Mouse (Mus musculus): ENCODE data around the gene Jak1.
A peak's percentile ranks its signal among the peaks of the same experiment; 100 is the strongest.

Gene Jak1

DNA sequence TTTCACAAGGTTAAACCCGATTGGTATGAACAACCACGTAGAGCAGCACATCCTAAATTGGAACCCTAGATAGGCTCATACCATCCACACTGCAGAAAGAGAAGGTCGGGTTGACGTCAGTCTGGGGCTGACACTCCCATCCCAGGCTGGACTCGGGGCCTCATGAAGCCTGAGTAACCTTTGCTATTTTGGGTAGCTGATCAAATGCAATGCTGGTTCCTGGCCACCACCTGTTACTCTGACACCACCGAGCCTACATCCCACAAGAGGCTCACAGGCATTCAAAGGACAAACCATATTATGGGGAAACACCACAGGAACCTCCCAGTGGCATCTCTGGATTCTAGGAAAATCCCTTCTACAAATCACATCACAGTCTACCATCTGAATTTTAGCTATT, 28.3 kb downstream of the Jak1 start:
- no peak for DNase-seq

GRCm38 (mm10) chr4:101235964-101236363, 29.1 kb downstream of the Jak1 start:
- no peak for DNase-seq

DNA sequence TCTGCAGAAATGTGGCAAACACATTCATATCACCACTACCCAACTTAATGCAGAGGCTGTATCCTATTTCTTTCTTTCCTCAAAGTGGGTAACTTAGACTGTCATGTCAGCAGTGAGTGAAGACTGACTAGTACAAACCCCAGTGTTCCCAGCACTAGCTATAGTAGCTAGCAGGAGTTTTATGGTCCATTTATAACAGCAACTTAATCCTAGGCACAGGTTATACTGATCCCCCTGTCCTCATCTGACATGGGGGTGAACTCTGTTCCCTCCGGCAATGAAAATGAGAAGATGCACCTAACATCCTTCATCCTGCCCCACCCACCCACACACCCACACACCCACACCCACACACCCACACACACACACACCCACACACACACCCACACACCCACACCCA, 30.3 kb downstream of the Jak1 start:
- no peak for DNase-seq

GRCm38 (mm10) chr4:101234332-101234731, 30.8 kb downstream of the Jak1 start:
- DNase-seq = peak in 1 of 2 experiments; percentile 41

DNA sequence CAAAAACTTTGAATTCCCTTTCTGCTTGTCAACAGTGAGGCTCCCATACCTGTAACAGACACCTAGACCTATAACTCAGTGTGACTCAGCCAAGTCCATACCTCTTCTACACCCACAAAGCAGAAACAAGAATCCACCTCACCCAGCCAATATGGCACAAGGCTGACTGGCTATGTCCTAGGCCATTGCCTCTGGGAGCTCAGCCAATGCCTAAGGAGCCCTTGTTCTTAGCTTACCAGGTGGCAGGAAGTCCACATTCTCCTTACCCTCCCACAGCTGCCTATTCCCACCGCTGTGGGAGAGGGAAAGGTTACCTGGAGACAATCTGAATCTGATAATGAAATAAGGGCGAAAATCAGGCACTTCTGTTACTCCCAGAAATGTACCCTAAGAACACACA, 34.5 kb downstream of the Jak1 start:
- DNase-seq = no peak

- DNase-seq = no peak
Observed at GRCm38 (mm10) chr4:101227398-101227797, 37.7 kb downstream of the Jak1 start.

DNA sequence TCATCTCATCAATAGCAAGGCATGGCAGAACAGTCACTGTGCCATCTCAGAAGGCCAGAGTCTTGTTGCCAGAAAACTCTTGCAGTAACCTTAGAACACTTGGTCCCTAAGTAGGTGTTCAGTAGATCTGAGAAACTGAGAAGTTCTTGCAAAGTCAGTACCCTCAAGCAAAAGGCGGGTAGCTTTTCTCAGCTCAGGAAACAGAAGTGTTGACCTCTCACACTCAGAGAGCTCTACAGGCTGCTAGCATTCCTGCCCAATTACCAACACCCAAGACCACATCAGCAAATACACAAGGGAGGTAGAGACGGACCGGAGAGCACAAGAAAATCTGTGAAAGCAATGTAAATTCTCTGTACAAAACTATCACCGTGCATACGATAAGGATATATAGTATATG, 39.1 kb downstream of the Jak1 start:
- no peak for DNase-seq

GRCm38 (mm10) chr4:101220946-101221345, 44.1 kb downstream of the Jak1 start:
- DNase-seq = no peak

GRCm38 (mm10) chr4:101219839-101220238, 45.2 kb downstream of the Jak1 start:
- DNase-seq = peak; percentile 49 to 69

DNA sequence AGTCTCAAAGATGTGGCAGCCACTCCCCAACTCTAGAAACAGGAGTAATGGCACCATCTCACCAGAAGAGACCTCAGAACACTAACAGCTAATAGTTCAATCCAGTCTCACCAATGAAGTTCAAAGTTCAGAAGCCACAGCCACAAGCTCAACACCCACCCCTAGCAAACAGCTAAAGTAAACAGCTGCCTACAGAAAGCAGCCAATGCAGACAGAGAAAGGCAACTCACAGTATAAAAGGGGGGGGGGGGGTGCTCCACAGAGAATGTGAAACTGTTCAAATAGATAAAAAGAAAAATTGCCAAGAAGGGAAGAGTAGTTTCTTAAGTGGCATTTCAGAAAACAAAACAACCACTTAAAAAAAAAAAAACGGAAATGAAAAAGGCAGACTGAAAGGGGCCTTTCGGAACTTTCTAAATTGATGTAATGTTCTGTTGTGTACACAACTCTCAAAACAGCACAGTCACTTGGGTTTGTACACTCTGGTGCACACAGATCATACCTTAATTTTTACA, 48.0 kb downstream of the Jak1 start:
- no peak for DNase-seq

DNA sequence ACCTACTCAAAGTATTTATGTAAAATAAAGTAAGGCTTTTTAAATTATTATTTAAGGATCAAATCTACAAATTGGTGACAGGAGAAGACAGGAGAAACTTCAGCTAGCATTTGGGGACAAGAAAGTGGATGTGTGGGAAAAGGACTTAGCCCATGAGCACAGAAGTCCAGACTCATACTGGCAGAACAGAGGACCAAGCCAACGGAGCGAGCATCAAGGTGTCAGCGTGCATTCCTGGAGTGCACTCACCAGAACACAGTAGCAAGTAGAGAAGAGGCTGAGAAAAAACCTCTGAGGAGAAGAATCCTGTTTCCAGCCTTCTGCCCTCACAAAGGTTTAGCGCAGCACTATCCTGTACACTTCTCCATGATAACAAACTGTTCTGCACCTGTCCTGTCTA, 48.8 kb downstream of the Jak1 start:
- DNase-seq = no peak

GRCm38 (mm10) chr4:101213477-101213876, 51.6 kb downstream of the Jak1 start:
- DNase-seq = no peak

DNA sequence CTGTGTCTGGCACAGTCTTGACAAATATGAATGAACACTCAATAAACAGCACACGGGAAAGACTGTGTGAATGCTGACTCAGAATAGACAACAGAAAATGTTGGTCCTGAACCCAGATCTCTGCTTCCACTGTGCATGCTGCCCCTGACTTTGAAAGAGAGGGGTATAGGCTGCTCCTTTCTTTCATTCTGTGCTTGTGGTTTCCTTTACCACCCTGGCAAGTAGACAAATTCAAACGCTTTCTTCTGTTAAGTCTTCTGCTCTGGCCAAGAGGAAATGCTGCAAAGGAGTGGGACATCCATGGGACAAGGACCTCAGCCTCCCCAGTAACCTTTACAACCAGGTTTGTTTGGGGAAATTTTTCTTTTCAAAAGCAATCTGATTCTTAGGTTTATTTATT, 57.6 kb downstream of the Jak1 start:
- DNase-seq = no peak

GRCm38 (mm10) chr4:101203518-101203917, 61.6 kb downstream of the Jak1 start:
- DNase-seq = no peak

DNA sequence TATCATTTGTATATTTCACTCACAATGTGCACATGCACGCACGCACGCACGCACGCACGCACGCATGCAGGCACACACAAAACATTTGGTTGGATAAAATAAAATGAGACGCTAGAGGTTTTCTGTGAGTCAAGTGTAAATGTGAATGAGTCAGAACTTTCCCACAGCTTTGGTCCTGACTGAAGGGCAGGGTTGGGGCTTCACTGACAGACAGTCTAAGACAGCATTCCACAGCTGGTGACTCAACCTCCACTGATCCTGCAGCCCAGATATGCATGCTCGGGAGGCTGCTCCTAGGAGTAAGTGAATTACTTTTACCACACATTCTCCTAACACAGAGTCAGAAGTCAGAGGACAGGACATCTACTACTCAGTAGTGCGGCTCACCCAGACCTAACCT, 62.5 kb downstream of the Jak1 start:
- DNase-seq = no peak

DNA sequence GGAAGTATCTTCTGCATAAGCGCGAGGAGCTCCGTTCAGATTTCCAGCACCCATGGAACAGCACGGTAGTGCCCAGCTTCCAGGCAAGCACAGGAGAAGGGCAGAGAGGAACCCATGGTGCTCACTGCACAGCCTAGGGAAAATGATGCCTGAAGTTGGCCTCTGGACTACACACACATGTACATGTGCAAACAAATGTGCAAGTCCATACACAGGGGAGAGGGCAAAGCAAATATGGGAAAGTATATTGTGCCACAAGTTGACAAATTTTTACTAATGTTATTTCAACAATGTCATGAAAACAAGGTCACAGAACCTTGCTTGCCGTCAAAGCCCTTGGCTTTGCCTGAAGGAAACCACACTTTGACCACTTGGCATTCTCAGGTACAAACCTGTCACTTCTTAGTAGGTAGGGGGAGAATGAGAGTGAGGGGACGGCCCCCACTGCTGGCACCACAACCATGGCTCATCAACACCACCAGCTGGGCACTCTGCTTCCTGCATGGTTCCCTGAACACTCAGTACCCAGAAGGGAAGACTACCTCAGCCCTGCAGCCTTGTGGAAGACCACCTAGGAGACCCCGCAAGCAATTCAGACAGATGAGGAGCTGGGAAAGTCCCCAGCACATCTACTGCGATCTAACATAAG, 65.5 kb downstream of the Jak1 start:
- no peak for DNase-seq

DNA sequence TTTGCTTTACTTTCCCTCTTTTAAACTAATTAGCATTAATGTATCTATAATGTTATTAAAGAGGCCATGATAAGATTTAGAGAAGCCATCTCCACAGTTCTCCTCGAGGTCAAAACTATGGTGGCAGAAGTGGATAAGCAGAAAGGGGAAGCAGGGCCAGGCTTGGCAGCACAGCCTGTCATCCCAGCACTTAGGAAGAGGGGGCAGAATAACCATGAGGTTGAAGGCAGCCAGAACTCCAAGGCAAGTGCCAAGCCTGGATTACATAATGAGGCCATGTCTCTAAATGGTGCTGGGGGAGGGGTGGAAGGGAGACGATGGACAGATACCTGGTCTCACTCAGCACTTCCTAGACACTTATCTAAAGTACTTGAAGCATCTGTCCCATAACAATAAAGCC, 66.7 kb downstream of the Jak1 start:
- DNase-seq = peak; percentile 75 to 85

DNA sequence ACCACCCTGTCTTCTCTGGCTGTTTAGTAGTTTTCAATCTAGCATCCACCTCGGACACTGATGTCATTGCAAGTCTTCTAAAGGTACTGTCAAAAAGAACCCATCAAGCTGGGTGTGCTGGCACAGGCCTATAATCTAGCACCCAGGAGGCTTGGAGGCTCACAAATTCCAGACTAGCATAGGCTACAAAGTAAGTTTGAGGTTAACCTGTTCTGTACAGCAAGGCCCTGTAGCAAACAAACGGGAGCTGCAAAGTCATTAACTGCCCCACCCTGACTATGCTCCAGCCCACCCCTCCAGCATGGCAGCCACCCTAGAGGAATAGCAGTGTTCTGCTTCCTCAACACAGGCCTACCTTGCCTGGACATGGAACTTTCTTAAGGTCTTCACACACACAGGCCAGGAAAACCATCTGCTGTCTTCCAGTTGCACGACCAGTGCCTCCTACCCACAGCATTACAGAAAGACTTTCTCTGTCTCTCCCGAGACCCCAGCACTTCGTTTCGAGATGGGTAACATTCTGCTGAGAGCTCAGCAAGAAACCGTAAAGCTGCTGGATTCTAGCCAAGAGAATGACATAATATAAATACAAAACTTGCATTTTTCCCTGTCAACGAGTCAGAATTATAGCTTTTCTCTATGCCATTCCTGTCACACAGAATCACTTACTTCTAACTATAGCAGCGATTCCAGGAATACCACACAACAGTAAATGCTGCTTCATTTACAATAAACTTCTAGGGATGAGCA, 67.5 kb downstream of the Jak1 start:
- DNase-seq = peak; percentile 11 to 29

GRCm38 (mm10) chr4:101196407-101196806, 68.7 kb downstream of the Jak1 start:
- no peak for DNase-seq

- DNase-seq = no peak
Observed at GRCm38 (mm10) chr4:101194170-101194569, 70.9 kb downstream of the Jak1 start.

DNA sequence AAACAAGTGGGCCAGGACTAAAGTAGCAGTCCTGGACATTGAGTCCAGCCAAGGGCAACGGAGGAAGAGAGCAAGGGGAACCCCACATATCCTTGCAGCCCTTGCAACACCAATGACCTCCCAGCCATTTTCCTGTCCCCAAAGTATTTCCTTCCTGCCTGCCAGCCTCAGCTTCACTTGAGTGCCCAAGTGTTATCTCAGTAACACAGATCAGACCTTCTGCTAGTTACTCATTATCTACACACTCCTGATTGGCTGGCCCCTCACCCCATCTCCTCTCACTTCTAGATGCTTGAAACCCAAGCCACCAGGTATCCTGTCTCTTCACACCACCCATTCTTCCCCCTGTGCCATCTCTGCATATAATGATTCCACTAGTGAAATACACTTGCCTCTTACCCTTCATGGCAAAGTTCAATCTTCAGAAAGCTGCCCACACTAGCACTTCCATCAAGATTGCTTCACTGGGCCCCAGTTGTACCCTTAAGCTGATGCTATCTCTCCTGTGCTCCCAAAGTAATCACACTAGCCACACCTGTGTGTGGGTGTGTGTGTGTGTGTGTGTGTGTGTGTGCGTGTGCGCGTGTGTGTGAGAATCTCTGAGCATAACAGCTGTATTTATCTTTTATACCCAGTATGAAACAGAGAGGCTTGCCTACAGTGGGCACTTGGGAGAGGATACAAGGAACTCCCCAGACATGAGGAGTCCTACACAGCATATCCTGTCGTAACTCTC, 72.7 kb downstream of the Jak1 start:
- no peak for DNase-seq

DNA sequence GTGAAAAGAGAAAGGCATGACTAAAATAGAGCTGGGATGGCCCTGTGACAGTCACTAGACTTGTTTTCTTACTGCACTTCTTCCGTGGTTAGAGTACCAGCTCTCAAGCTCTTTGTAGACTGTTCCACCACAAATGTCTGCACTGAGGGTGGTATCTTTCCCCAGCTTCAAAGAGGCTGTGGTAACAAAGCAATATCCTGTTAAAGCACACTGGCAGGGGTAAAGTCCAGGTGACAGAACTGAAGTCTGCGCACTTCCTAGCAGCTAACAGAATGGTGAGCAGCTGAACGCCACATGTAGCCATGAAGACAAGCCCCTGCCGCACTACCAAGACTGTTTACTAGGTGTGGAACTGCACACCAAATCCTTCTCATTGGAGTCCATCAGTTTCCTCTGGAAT, 77.7 kb downstream of the Jak1 start:
- DNase-seq = no peak

DNA sequence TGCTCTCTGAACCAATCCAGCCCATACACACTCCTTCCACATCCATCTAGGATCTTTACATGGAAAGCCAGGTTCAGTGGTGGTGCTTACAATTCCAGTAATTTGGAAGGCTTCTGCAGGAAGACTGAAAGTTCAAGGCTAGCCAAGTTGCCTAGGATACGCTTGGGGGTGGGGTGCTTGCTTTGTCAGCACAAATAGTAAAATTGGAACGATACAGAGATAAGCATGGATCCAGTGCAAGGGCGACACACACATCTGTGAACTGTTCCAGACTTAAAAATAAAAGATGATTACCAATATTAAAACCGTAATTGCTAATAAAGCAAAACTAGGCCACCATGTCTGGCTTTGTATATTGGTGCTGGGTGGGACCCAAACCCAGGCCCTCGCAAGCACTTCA, 78.5 kb downstream of the Jak1 start:
- no peak for DNase-seq

GRCm38 (mm10) chr4:101185216-101185615, 79.9 kb downstream of the Jak1 start:
- DNase-seq = no peak

All from cerebellum, postnatal 25 days (tissue).